Mouse (Mus musculus): ENCODE data around the gene Asb1. TPM values are rescaled to one million over a fixed set of nuclear protein-coding genes. Genes with fewer than 3 reads are reported as not detected.

Gene Asb1
- total RNA-seq (2021), result 10 to 100 TPM; 19.0 to 25.7 TPM
- long read RNA-seq, experiment 1, full-length matches to known transcripts, result 6 of 8 reads
- long read RNA-seq, experiment 1, partial matches to known transcripts, result 0 of 8 reads
- long read RNA-seq, experiment 1, other reads (novel, unspliced or antisense), result 2 of 8 reads
- long read RNA-seq, experiment 2, full-length matches to known transcripts, result 13 of 21 reads
- long read RNA-seq, experiment 2, partial matches to known transcripts, result 0 of 21 reads
- long read RNA-seq, experiment 2, other reads (novel, unspliced or antisense), result 8 of 21 reads

DNA sequence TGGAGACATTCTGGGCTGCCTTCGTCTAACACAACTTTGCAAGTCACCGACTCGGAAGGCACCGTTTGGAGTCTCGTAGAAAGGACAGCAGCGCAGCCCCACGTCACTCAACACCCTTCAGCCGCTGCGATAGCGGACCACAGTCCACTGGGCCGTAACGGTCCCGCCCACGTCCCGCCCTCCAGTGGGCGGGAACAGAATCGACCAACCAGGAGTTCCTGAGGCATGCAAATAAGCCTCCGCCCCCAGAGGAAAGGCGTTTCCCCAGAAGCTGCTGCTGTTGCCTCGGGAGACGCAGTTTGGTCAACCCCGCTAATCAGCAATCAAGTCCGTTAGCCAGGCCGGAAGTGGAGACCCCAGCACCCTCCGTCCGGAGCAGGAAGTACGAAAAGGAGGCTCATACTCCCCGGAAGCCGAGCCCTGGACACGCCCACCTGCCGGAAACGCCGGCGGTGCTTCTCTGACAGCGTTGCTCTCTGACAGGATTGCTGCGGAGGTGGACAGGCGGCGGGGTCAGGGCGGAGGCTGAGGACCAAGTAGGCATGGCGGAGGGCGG, at the start of gene Asb1:
Asb1 (plus strand) TSS at position 274 of the 556 bp plus-strand sequence.
- DNase-seq (ENCODE audit: low spot score in 2 of 2), result peak; percentile 72 to 86

DNA sequence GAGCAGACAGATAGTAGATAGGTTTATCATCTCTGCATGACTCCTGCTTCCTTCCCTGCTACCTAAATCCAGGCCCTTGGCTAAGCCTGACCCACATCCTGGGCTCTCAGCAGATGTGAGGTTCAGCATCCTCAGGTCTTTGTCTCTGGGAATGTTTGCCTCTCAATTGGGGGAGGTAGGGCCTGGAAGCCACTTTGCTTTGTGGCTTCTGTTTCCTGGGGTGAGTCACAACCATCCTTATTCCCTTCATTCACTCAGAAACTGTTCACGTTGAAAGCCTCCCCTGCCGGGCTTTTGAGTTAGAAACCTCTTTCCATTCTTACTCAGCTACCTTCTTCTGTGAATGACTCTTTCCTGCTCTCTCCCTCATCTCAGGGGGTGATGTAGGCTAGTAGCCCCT, 47.6 kb upstream of the Asb1 start:
- DNase-seq (ENCODE audit: low spot score in 2 of 2), result no peak

DNA sequence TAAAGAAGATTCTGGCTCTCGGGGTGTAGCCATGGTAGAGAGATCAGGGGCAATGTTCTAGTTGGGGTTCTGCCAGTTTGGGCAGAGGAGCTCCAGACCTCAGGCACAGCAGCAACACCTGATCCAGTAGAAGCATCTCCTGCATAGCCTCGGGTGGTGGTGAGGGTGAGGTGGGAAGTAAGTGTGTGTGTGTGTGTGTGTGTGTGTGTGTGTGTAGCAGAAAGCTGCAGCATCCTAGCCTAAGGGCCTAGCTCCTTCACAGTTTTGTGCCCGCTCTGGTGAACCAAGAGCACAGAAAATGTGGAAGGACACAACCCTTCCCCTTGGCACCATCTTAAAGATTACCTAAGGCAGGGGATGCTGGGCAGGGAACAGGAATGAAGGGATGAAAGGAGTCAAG, 46.4 kb upstream of the Asb1 start:
- no peak for DNase-seq (ENCODE audit: low spot score in 2 of 2)

DNA sequence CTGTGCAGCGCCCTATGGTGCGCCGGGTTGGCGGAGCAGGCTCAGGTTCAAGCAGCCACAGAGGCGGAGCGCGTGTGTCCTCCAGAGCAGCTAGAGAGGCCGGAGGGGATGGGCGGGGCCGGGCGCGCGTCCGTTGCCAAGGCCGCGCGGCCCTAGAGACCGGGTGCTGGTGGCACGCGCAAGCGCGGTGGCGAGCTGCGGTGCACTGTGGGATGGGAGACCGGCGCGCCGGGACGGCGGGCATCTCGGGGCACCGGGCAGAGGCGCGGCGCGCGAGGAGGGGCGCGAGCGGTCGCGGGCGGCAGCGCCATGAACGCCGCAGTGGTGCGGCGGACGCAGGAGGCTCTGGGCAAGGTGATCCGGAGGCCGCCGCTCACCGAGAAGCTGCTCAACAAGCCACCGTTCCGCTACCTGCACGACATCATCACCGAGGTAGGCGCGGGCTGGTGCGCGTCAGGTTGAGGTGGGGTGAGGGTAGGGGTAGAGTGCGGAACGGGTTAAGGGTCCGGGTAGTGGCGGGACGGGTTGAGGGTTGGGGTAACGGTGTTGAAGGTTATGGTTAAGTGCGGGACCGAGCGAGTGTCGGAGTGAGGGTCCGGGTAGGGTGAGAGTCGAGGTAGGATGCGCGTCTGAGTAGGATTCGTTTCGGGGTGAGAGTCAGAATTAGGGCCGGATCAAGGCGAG, 45.7 kb upstream of the Asb1 start, which contains the start of gene Traf3ip1:
Traf3ip1 (plus strand) TSS at position 191 of the 684 bp plus-strand sequence.
- DNase-seq (ENCODE audit: low spot score in 2 of 2), result peak; percentile 88 to 89

DNA sequence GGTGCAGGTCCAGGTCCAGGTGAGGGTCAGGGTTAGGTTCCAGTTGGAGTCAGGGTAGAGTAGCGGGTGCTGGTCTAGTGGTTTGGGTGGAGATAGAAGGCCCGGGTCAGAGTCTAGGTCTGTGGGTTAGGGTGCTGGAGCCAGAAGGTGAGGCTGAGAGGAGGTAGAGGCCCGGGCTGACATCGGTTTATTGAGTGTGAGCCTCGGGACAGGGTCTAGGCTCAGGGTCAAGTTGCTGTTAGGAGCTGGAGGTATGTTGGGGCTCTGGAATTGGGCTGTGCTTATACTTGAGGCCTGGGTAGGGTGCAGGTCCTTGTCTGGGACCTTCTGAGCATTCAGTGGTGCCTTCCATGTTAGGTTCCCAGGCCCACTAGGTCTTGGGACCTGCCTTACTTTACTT, 45.0 kb upstream of the Asb1 start:
- no peak for DNase-seq (ENCODE audit: low spot score in 2 of 2)

DNA sequence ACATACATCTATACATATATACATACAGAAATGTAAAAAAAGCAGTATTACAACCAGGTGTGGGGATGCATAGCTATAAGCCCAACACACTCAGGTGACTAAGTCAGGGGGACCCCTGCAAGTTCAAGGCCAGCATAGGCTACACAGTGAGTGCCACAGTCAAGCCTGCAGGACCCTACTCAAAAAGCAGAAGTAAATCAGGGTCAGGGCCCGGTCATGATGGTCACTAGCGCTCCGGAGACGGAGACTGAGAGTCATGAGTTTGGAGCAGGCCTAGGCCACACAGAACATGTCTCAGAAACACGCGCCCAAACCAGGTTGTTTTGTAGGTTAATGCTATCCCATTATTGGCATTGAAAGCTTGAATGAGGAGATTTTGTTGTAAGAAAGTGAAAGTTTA, 41.8 kb upstream of the Asb1 start:
- DNase-seq (ENCODE audit: low spot score in 2 of 2), result no peak

DNA sequence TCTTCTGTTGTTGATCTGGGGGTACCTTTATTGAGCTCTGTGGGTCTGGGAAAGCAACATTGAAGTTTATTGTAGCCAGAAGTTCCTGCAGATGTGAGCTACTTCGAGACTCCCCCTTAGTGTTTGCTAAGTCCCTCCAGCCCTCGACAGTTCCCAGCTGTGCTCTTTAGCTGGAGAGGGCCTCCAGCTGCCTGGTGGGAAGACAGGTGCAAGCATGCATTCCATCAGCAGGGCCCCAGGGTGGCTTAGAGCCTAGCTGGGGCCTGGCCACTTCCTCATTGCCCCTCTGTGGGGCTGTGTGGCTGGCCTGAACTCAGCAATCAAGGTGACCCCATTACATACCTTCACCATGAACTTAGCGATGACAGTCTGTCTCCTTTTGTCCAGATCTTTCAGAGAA, 35.7 kb upstream of the Asb1 start:
- no peak for DNase-seq (ENCODE audit: low spot score in 2 of 2)

GRCm38 (mm10) chr1:91514916-91515315, 25.4 kb upstream of the Asb1 start:
- no peak for DNase-seq (ENCODE audit: low spot score in 2 of 2)

GRCm38 (mm10) chr1:91515642-91516041, 24.7 kb upstream of the Asb1 start:
- DNase-seq (ENCODE audit: low spot score in 2 of 2), result no peak

DNA sequence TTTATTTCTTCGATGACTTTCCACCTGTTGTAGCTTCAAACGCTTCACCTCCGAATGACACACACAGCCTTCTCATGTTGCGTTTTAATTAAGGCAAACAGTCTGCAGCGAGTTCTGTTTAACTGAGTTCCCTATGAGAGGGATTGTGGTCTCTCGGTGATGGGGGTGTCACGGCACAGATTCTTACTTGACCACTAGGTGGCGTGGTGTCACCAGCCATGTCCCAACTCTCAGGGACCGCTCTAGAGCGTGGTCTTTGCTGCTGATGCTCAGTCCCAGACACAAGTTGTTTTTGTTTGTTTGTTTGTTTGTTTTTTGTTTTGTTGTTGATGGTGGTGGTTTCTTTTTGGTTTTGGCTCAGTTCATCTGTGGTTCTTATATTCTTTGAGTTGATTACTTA, 16.6 kb upstream of the Asb1 start:
- DNase-seq (ENCODE audit: low spot score in 2 of 2), result peak in 1 of 2 experiments; percentile 38

DNA sequence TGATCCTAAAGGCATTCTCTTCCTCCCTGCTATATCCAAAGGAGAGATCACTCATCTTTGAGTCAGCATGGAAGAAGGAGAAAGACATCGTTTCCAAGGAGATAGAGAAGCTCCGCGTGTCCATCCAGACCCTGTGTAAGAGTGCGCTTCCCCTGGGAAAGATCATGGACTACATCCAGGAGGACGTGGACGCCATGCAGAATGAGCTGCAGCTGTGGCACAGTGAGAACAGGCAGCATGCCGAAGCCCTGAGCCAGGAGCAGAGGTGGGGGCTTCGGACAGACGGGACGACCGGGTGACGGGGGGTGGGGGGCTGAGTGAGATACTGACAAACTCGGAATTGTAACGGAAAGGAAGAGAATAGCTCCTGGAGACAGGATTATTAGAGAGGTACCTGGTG, 14.5 kb upstream of the Asb1 start:
- no peak for DNase-seq (ENCODE audit: low spot score in 2 of 2)

- DNase-seq (ENCODE audit: low spot score in 2 of 2), result no peak
These were observed 10.2 kb upstream of the Asb1 start for GRCm38 (mm10) chr1:91530166-91530565.

GRCm38 (mm10) chr1:91532243-91532642, 8.1 kb upstream of the Asb1 start:
- no peak for DNase-seq (ENCODE audit: low spot score in 2 of 2)

DNA sequence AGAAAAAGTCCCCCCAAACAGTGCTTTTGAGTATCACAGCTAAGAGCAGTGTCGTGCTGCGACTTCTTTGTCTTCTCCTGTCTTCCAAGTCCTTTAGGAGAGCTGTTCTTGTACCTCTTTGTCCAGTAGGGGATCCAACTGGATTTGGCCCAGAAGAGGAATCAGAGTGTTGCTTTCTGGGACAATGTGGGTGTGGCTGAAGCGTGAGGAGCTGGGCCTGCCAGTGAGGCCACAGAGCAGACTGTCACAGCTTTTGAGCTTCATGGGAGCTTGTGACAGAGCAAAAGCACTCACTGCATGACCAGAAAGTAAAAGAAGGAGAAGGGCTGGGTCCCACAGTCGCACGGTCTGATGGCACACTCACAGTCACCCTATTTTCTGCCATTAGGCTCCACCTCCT, 7.5 kb upstream of the Asb1 start:
- DNase-seq (ENCODE audit: low spot score in 2 of 2), result no peak

GRCm38 (mm10) chr1:91533483-91533882, 6.9 kb upstream of the Asb1 start:
- no peak for DNase-seq (ENCODE audit: low spot score in 2 of 2)

DNA sequence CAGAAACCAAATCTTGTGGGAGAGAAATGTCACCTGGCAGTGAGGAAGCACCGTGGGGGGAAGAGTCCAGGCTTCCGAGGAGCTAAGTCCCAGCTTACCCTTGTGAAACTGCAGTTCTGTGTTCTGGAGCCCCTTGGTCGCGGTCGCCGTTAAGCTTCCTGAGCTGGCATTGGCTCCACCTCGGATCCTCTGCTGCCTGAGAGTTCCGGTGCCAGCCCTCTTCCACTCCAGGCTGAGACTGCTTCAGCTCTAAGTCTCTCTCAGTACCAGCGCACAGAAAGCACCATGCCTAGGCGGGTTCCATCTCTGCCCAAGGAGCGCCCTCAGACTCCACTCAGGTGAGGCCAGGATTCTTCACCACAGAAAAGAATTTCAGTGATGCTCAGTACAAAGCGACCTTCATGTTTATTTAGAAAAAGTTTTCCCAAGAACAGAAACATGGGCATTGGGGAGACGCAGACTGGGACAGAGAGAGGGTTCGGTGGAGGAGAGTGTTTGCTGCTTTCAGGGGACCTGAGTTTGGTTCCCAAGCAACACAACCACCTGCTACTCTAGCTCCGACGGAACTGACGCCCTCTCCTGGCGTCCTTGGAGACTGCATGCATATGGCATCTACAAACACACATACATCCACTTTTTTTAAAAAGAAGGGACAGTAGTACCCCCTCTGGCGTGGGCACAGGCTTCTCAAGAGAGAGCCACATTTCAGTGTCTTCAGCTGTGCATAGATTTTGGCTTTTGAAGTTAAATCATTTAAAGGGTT, 6.2 kb upstream of the Asb1 start:
- DNase-seq (ENCODE audit: low spot score in 2 of 2), result no peak

- no peak for DNase-seq (ENCODE audit: low spot score in 2 of 2)
These were observed 2.4 kb upstream of the Asb1 start for GRCm38 (mm10) chr1:91537786-91538569.

GRCm38 (mm10) chr1:91538570-91538929, 1.8 kb upstream of the Asb1 start:
- no peak for DNase-seq (ENCODE audit: low spot score in 2 of 2)

- DNase-seq (ENCODE audit: low spot score in 2 of 2), result no peak
These were observed 1.1 kb upstream of the Asb1 start for GRCm38 (mm10) chr1:91539246-91539645.

- peak in 1 of 2 experiments; percentile 15 for DNase-seq (ENCODE audit: low spot score in 2 of 2)
These were observed 557 bp upstream of the Asb1 start for GRCm38 (mm10) chr1:91539704-91540270.
